Mouse (Mus musculus): ENCODE results near the gene Camta1. TPM values are rescaled to one million over a fixed set of nuclear protein-coding genes. Genes with fewer than 3 reads are reported as not detected.

Gene Camta1
- 115 and 124 TPM in 2 replicates for polyA plus RNA-seq (2015; fragmentation: Nextera tagmentation; extraction: Ambion mirVana)

DNA sequence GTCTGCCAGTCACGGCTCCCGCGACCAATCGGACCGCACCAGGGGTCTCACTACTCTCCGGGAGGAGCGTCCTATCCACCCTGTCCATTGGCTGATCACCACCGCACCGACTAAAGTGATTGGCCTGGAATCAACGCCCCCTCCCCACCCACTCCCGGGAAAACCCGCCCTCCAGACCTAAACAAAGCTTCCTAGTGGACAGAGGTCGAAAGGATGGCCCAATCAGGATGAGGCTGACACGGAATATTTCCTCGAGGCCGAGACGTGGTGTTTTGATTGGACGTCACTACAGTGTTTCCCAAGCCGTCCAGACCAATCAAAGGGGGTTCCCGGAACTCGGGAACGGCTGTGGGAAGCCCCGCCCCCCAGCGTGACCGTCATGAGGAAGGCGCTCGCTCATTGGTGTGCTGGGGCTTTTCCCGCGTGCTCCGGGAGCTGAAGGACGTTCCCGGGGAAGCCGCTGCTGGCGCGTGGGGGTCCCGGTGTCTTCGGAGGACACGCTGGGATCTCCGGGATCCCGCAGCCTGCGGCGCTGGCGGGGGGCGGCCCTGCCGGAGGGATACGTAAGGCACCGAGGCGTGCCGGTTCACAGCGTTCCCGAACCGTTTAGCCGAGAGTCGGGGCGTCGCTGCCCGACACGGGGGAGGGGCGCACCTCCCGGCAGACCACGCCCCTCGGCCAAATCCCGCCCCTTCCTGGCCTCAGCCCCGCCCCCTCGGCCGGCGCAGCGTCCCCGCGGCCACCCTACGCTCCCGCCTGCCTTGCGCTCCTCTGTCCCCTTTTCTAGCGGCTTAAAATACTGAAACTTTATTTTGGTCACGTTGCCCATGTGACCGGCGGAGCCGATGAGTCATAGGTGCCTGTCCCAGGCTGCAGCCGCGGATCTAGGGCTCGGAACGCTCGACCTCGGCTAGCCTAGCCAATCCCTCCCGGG lies at the start of gene Camta1:
Camta1 (minus strand) TSS at position 71 of the 934 bp plus-strand sequence.
- H3K9me3 ChIP-seq (replicated peaks; ENCODE audit: low read length): no peaks in the 10 kb centered on the region
- WGBS: under 1% methylated on average over 59 of the region's 85 CpGs

DNA sequence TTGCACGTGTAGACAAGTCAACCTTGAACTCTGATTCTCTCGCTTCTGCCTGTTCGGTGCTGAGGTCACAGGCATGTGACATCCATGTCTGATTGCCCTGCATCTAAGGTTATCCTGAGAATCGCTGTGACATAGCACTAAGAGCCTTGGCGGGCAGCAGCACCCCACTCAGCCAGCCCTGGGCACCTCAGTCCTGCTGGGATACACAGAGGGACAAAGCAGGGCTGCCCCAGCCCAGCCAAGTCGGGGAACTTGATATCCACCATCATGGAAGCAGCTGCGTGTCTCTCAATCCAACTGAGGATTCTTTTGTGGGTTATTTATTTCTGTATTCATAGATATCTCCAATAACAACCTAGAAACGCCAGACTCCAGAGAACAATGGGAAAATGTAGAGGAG lies 47.1 kb upstream of the Camta1 start:
- Histone ChIP-seq H3K27me3 (ENCODE audit: insufficient read depth, low read length) (no peaks in the 10 kb centered on the region), H3K4me2 (ENCODE audit: low read length) (no peak overlapping the region), H3K9me3 (replicated peaks; ENCODE audit: low read length) (no peaks in the 10 kb centered on the region), H3K4me1 (replicated peaks; ENCODE audit: insufficient read depth, low read length) (no peaks in the 10 kb centered on the region), H3K4me3 (replicated peaks; ENCODE audit: low read depth, low read length) (no peak overlapping the region), H3K36me3 (ENCODE audit: insufficient read depth, low read length) (no peaks in the 10 kb centered on the region), H3K27ac (no peak overlapping the region), H3K9ac (ENCODE audit: low read depth, low read length) (no peak overlapping the region)
- TF ChIP-seq CTCF (IDR thresholded peaks at IDR 0.05; ENCODE audit: low read depth): no peak
- no peak for DNase-seq (ENCODE audit: low spot score)
- WGBS: 64% methylated on average over 8 of the region's 8 CpGs
- ATAC-seq (replicated peaks; ENCODE audit: low FRiP score, low read depth): no peak

More for the DNA sequence above, at the start of gene Camta1:
- Histone ChIP-seq H3K4me1 (replicated peaks; ENCODE audit: insufficient read depth, low read length) (no peaks in the 10 kb centered on the region), H3K4me2 (ENCODE audit: low read length) (peak within 1 kb of the TSS; percentile 99), H3K27ac (peak within 1 kb of the TSS; percentile 93), H3K36me3 (ENCODE audit: insufficient read depth, low read length) (no peaks in the 10 kb centered on the region), H3K9ac (ENCODE audit: low read depth, low read length) (peak within 1 kb of the TSS; percentile 94), H3K4me3 (replicated peaks; ENCODE audit: low read depth, low read length) (peak within 1 kb of the TSS; percentile 85), H3K27me3 (ENCODE audit: insufficient read depth, low read length) (no peaks in the 10 kb centered on the region)
- DNase-seq (ENCODE audit: low spot score) (peak; percentile 100), ATAC-seq (replicated peaks; ENCODE audit: low FRiP score, low read depth) (peak; percentile 97)
- TF ChIP-seq CTCF (IDR thresholded peaks at IDR 0.05; ENCODE audit: low read depth): no peak

DNA sequence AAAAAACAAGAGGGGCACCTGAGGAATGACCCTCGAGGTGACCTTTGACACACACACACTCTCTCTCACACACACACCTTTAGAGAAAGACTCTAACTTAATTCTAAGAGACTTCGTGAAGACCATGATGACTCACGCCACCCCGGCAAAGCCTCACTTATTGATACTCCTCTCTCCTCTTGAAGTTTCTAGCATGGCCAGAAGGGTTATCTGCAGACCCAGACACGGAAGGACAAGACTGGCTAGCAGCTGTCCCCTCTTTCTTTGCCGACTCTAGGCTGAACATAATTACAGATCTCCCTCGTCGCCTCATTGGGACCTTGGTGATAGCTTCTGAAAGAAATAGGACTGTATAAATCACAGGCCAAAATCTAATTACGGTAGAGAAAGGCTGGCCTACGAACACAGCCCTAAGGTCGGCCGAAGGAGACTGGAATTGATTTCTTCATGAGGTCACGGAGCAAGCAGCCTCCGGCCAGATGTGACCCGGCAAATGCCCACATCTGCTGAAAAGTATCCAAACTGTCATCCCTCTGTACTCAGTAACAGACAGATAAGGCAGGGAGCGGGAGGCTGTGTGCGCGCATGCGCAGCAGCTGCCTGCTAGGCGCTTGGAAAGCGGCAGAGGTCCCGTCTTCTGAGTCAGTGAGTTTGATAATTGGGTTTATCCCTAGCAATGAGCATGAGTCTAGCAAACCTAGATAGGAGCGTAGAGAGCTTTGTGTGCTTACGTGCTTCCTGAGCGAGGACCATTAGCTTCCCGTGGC lies 46.1 kb upstream of the Camta1 start:
- ATAC-seq (replicated peaks; ENCODE audit: low FRiP score, low read depth) (no peak), DNase-seq (ENCODE audit: low spot score) (no peak)
- no peak for TF ChIP-seq CTCF (IDR thresholded peaks at IDR 0.05; ENCODE audit: low read depth)
- no peaks in the 10 kb centered on the region for H3K9me3 ChIP-seq (replicated peaks; ENCODE audit: low read length)
- no peaks in the 10 kb centered on the region for H3K27me3 ChIP-seq (ENCODE audit: insufficient read depth, low read length)
- no peak overlapping the region for H3K4me3 ChIP-seq (replicated peaks; ENCODE audit: low read depth, low read length)
- 59% methylated on average over 26 of the region's 26 CpGs for WGBS
- no peak overlapping the region for H3K9ac ChIP-seq (ENCODE audit: low read depth, low read length)
- 0 out of 2 replicates have a peak, but pooled peaks cover 2% of the 10 kb centered on the region for H3K4me1 ChIP-seq (replicated peaks; ENCODE audit: insufficient read depth, low read length)
- no peaks in the 10 kb centered on the region for H3K36me3 ChIP-seq (ENCODE audit: insufficient read depth, low read length)
- no peak overlapping the region for H3K27ac ChIP-seq
- no peak overlapping the region for H3K4me2 ChIP-seq (ENCODE audit: low read length)

DNA sequence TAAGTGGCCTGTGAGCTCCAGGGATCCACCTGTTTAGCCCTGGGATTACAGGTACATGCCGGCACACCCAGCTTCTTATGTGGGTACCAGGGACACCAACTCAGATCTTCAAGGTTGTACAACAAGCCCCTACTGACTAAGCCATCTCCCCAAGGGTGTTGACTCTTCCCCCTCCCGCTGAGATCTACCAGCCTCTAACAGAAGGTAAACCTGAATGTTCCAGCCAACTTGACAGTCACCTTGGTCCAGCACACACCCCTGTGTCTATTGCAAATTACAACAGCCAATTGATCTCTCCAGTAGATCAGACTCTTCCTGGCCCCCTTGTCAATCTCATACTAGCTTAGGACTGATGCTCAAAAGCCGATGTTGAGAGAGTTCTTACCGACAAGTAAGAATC lies 43.9 kb upstream of the Camta1 start:
- no peak overlapping the region for H3K27ac ChIP-seq
- H3K9me3 ChIP-seq (replicated peaks; ENCODE audit: low read length): no peaks in the 10 kb centered on the region
- no peak overlapping the region for H3K4me2 ChIP-seq (ENCODE audit: low read length)
- H3K36me3 ChIP-seq (ENCODE audit: insufficient read depth, low read length): no peaks in the 10 kb centered on the region
- WGBS: 83% methylated on average over 4 of the region's 4 CpGs
- H3K4me3 ChIP-seq (replicated peaks; ENCODE audit: low read depth, low read length): no peak overlapping the region
- no peaks in the 10 kb centered on the region for H3K27me3 ChIP-seq (ENCODE audit: insufficient read depth, low read length)
- DNase-seq (ENCODE audit: low spot score) (no peak), ATAC-seq (replicated peaks; ENCODE audit: low FRiP score, low read depth) (no peak)
- no peak for TF ChIP-seq CTCF (IDR thresholded peaks at IDR 0.05; ENCODE audit: low read depth)
- 0 out of 2 replicates have a peak, but pooled peaks cover 3% of the 10 kb centered on the region for H3K4me1 ChIP-seq (replicated peaks; ENCODE audit: insufficient read depth, low read length)
- no peak overlapping the region for H3K9ac ChIP-seq (ENCODE audit: low read depth, low read length)

DNA sequence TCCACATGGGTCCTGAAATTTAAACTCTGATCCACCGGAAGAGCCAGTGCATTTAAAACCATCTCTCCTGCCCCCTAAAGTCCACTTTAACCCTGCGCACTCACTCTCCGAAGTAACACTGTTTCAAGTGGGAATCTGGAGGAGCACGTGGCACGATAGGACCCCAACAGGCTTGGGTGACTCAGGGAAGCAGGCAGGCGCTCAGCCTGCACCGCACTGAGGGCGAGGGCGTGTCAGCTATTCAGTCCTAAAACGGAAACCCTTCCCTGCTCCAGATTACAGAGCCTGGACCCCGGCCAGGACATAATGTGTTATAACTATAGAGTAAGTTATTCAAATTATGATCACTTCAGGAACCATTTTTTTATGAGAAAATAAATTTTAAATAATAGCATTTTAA lies 42.4 kb upstream of the Camta1 start:
- Histone ChIP-seq H3K27ac (no peak overlapping the region), H3K9me3 (replicated peaks; ENCODE audit: low read length) (no peaks in the 10 kb centered on the region), H3K36me3 (ENCODE audit: insufficient read depth, low read length) (no peaks in the 10 kb centered on the region), H3K4me3 (replicated peaks; ENCODE audit: low read depth, low read length) (no peak overlapping the region), H3K9ac (ENCODE audit: low read depth, low read length) (no peak overlapping the region), H3K4me2 (ENCODE audit: low read length) (no peak overlapping the region), H3K4me1 (replicated peaks; ENCODE audit: insufficient read depth, low read length) (0 out of 2 replicates have a peak, but pooled peaks cover 3% of the 10 kb centered on the region), H3K27me3 (ENCODE audit: insufficient read depth, low read length) (no peaks in the 10 kb centered on the region)
- no peak for TF ChIP-seq CTCF (IDR thresholded peaks at IDR 0.05; ENCODE audit: low read depth)
- WGBS: 39% methylated on average over 11 of the region's 11 CpGs
- ATAC-seq (replicated peaks; ENCODE audit: low FRiP score, low read depth): no peak
- DNase-seq (ENCODE audit: low spot score): peak; percentile 20

DNA sequence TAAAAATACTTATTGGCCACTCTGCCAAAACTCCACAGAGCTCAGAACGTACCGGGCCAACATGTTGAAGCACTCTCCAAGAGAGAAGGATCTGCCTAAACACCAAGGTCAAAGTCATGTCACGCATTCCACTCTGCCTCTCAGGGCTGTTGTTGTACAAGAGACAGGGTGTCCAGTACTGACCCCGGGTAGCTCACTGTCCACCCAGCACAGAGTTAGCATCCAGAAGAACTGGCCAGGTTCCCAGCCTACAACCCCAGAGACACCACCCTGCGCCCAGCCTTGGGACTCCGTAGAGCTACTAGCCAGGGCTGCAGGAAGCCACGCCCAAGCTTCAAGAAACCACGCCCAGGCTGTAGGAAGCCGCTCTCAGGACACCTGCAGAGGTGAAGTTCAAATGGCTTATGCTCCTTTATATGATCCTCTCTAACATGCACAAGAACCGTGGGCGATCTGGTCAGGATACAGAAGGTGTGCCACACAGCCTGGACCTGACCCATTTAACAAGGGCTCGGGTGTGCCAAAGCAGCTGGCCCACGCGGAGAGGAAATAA lies 41.1 kb upstream of the Camta1 start:
- Histone ChIP-seq H3K4me1 (replicated peaks; ENCODE audit: insufficient read depth, low read length) (0 out of 2 replicates have a peak, but pooled peaks cover 3% of the 10 kb centered on the region), H3K4me2 (ENCODE audit: low read length) (no peak overlapping the region), H3K9ac (ENCODE audit: low read depth, low read length) (no peak overlapping the region), H3K9me3 (replicated peaks; ENCODE audit: low read length) (no peaks in the 10 kb centered on the region), H3K27ac (no peak overlapping the region), H3K27me3 (ENCODE audit: insufficient read depth, low read length) (no peaks in the 10 kb centered on the region), H3K36me3 (ENCODE audit: insufficient read depth, low read length) (no peaks in the 10 kb centered on the region), H3K4me3 (replicated peaks; ENCODE audit: low read depth, low read length) (no peak overlapping the region)
- DNase-seq (ENCODE audit: low spot score) (peak; percentile 54), ATAC-seq (replicated peaks; ENCODE audit: low FRiP score, low read depth) (no peak)
- TF ChIP-seq CTCF (IDR thresholded peaks at IDR 0.05; ENCODE audit: low read depth): no peak
- 48% methylated on average over 14 of the region's 14 CpGs for WGBS
